Mouse (Mus musculus) monocyte, adult 5-6 weeks (primary cell): ENCODE measurements around the gene Olfr1386. TPM values are rescaled to one million over a fixed set of nuclear protein-coding genes. Genes with fewer than 3 reads are reported as not detected.
"Not testable (repeated sequence)": the region's sequence is repeated elsewhere in the genome, so short reads cannot be mapped to it uniquely, and the experiment has no call there.

Source experiments
- ATAC-seq: fragments of 153-309, 156-312 bp; replicated peaks from 2 replicates; pipeline ENCODE4 v1.8.0; 2017; ENCODE audit warnings: mild to moderate bottlenecking; ENCODE audit not compliant: low TSS enrichment, insufficient number of reproducible peaks, severe bottlenecking, poor library complexity, low FRiP score
- total RNA-seq: library from RNA; stranded (forward); fragments of 200-1000, 200-491, 200-594 nt; gene quantifications from 3 replicates; pipeline ENCODE4 v1.2.3, GENCODE M21; 2017

The Olfr1386 gene
- total RNA-seq: not detected in 3 replicates

GRCm38 (mm10) chr11:49464746-49465145 is at the start of gene Olfr1386:
Gene Olfr1386, plus strand, starts transcription at chr11:49465046.
- not testable (repeated sequence) for ATAC-seq

- no peak for ATAC-seq
Observed at GRCm38 (mm10) chr11:49422767-49423166, 42.1 kb upstream of the Olfr1386 start, which contains the start of gene Olfr1389. Gene Olfr1389, plus strand, starts transcription at chr11:49423067.

GRCm38 (mm10) chr11:49425257-49425927 is 39.5 kb upstream of the Olfr1386 start:
- no peak for ATAC-seq

GRCm38 (mm10) chr11:49429641-49430040 is 35.2 kb upstream of the Olfr1386 start:
- ATAC-seq: no peak

GRCm38 (mm10) chr11:49436411-49436810 is 28.4 kb upstream of the Olfr1386 start, which contains the start of gene Olfr1388:
Gene Olfr1388, plus strand, starts transcription at chr11:49436624.
- ATAC-seq: no peak

GRCm38 (mm10) chr11:49455043-49455442 is 9.8 kb upstream of the Olfr1386 start, which contains the start of gene Olfr1387:
Gene Olfr1387, plus strand, starts transcription at chr11:49455343.
- no peak for ATAC-seq

GRCm38 (mm10) chr11:49485973-49486372 is 21.1 kb downstream of the Olfr1386 start:
- ATAC-seq: no peak

- ATAC-seq: not testable (repeated sequence)
Observed at GRCm38 (mm10) chr11:49488770-49489169, 23.9 kb downstream of the Olfr1386 start, which contains the start of gene Olfr1385. Gene Olfr1385, plus strand, starts transcription at chr11:49489070.

- ATAC-seq: no peak
Observed at GRCm38 (mm10) chr11:49518086-49518485, 53.2 kb downstream of the Olfr1386 start.

GRCm38 (mm10) chr11:49519348-49519747 is 54.5 kb downstream of the Olfr1386 start, which contains the start of gene Olfr1383:
Gene Olfr1383, plus strand, starts transcription at chr11:49519648.
- ATAC-seq: no peak

Other genes starting within 250 kb of the Olfr1386 start
- 58.6 to 80.8 TPM (median 72.0 TPM) in 3 replicates for gene Mgat1, start 220.9 kb upstream of the Olfr1386 start, total RNA-seq
- gene Olfr1393, start 186.7 kb upstream of the Olfr1386 start, total RNA-seq: 2.0 TPM in 1 of 3 replicates, not detected in the others
- not detected in 3 replicates for gene Olfr1392, start 179.8 kb upstream of the Olfr1386 start, total RNA-seq
- not detected in 3 replicates for gene Olfr10, start 160.3 kb upstream of the Olfr1386 start, total RNA-seq
- gene Olfr1391, start 142.3 kb upstream of the Olfr1386 start, total RNA-seq: not detected in 3 replicates
- not detected in 3 replicates for gene Olfr1390, start 129.9 kb upstream of the Olfr1386 start, total RNA-seq
- not detected in 3 replicates for gene Olfr1389, start 42.0 kb upstream of the Olfr1386 start, total RNA-seq
- gene Olfr1388, start 28.4 kb upstream of the Olfr1386 start, total RNA-seq: 0.68 TPM in 1 of 3 replicates, not detected in the others
- gene Olfr1387, start 9.7 kb upstream of the Olfr1386 start, total RNA-seq: not detected in 3 replicates
- not detected in 3 replicates for gene Olfr1385, start 24.0 kb downstream of the Olfr1386 start, total RNA-seq
- gene Olfr1384, start 41.7 kb downstream of the Olfr1386 start, total RNA-seq: not detected in 3 replicates
- not detected in 3 replicates for gene Olfr1383, start 54.6 kb downstream of the Olfr1386 start, total RNA-seq
- gene Olfr1382, start 63.2 kb downstream of the Olfr1386 start, total RNA-seq: 0.19 TPM in 1 of 3 replicates, not detected in the others
- gene Olfr1381, start 78.4 kb downstream of the Olfr1386 start, total RNA-seq: not detected in 3 replicates
- 0.32 TPM in 1 of 3 replicates, not detected in the others for gene Olfr1380, start 91.8 kb downstream of the Olfr1386 start, total RNA-seq
- 0.48 TPM in 1 of 3 replicates, not detected in the others for gene Flt4, start 144.2 kb downstream of the Olfr1386 start, total RNA-seq
- gene Scgb3a1, start 198.6 kb downstream of the Olfr1386 start, total RNA-seq: not detected in 3 replicates
- 46.7 to 79.0 TPM (median 53.2 TPM) in 3 replicates for gene Cnot6, start 247.7 kb downstream of the Olfr1386 start, total RNA-seq